Mouse (Mus musculus): ENCODE measurements around the gene Slc9a5. TPM values are rescaled to one million over a fixed set of nuclear protein-coding genes. Genes with fewer than 3 reads are reported as not detected.

Gene Slc9a5
- polyA plus RNA-seq, 1 experiment from 2014 or later: 6.4 TPM

DNA sequence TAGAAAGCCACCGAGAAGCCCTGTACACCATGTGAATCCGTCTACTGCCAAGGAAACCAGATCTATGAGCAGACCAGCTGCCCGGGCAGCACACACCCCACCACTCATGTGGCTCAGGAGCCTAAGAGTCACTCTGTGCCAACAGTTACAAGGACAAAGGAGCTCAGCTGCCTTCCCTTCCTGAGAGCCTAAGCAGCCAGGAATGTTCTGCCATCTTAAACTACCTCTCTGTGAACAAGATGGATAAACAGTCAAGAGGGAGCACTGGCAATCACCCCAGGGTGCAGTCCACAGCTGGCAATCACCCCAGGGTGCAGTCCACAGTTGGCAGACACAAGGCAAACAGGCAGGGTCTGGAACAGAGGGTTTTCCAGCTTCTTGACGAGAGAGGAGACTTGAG, 30.7 kb upstream of the Slc9a5 start:
- H3K4me2 ChIP-seq (ENCODE audit: low read depth, severe bottlenecking): no peak overlapping the region
- H3K9me3 ChIP-seq (ENCODE audit: control insufficient read depth, low read length): no peaks in the 10 kb centered on the region
- H3K27ac ChIP-seq (replicated peaks; ENCODE audit: low read depth, low read length): no peak overlapping the region
- no peak overlapping the region for H3K4me3 ChIP-seq (ENCODE audit: low read depth, low read length)
- H3K36me3 ChIP-seq (ENCODE audit: control insufficient read depth, insufficient read depth, low read length): peaks cover 4% of the 10 kb centered on the region; the same call in 1 of the 2 replicates
- H3K4me1 ChIP-seq (ENCODE audit: control insufficient read depth, insufficient read depth, low read length): no peaks in the 10 kb centered on the region
- no peak for ATAC-seq (ENCODE audit: insufficient number of reproducible peaks, low FRiP score, low TSS enrichment, low read depth)
- no peaks in the 10 kb centered on the region for H3K27me3 ChIP-seq (ENCODE audit: control insufficient read depth, insufficient read depth, low read length)
- no peak for DNase-seq (ENCODE audit: low spot score)
- H3K9ac ChIP-seq (ENCODE audit: low read length): no peak overlapping the region
- 86% methylated on average over 4 of the region's 4 CpGs for WGBS

DNA sequence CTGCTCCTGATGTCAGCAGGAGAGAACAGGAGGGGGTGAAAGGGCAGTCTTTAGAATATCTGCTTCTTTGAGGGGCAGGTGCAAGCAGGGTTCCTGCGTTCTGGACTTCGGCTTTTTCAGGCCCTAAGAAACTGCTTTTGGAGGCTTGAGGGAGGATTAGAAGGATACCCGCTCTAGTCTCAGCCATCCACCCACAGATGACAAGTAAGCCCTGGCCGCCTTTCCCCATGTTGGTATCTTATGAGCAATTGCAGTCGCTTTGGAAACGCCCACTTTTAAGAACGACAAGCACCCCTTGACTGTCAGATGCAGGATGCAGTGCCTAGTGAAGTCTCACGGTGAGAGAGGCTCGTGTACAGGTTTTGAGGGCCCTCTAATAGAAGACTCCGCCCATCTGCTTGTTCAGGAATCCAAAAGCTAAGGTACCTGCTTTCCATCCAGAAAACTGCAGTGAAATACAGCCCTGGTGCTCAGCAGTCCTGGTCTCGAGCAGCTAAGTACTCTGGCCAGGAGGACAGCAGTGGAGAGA, 29.9 kb upstream of the Slc9a5 start:
- H3K4me2 ChIP-seq (ENCODE audit: low read depth, severe bottlenecking): no peak overlapping the region
- H3K9ac ChIP-seq (ENCODE audit: low read length): no peak overlapping the region
- no peaks in the 10 kb centered on the region for H3K4me1 ChIP-seq (ENCODE audit: control insufficient read depth, insufficient read depth, low read length)
- H3K9me3 ChIP-seq (ENCODE audit: control insufficient read depth, low read length): no peaks in the 10 kb centered on the region
- peaks cover 3% of the 10 kb centered on the region; the same call in 1 of the 2 replicates for H3K36me3 ChIP-seq (ENCODE audit: control insufficient read depth, insufficient read depth, low read length)
- DNase-seq (ENCODE audit: low spot score) (no peak), ATAC-seq (ENCODE audit: insufficient number of reproducible peaks, low FRiP score, low TSS enrichment, low read depth) (no peak)
- no peak overlapping the region for H3K4me3 ChIP-seq (ENCODE audit: low read depth, low read length)
- H3K27me3 ChIP-seq (ENCODE audit: control insufficient read depth, insufficient read depth, low read length): no peaks in the 10 kb centered on the region
- 82% methylated on average over 11 of the region's 11 CpGs for WGBS
- H3K27ac ChIP-seq (replicated peaks; ENCODE audit: low read depth, low read length): no peak overlapping the region

DNA sequence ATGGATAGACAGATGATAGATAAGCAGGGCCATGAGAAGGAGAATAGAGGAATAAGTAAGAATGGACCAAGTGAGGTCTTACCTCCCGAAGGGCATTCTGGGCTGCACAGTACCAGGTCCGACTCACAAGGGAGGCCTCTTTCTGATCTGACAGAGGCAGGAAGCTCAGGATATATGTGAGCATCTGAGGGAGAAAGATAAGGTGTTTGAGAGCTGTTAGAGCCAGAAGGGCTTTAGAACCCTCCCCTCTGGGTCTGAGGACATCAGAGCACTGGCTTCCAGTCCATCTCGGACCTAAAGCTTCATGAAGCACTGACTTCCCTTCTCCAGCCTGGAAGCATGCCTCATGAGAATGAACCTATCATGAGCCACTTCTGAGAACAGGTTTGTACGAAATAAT, 25.5 kb upstream of the Slc9a5 start:
- no peaks in the 10 kb centered on the region for H3K27me3 ChIP-seq (ENCODE audit: control insufficient read depth, insufficient read depth, low read length)
- ATAC-seq (ENCODE audit: insufficient number of reproducible peaks, low FRiP score, low TSS enrichment, low read depth) (no peak), DNase-seq (ENCODE audit: low spot score) (no peak)
- WGBS: 81% methylated on average over 4 of the region's 4 CpGs
- no peak overlapping the region for H3K4me3 ChIP-seq (ENCODE audit: low read depth, low read length)
- H3K4me2 ChIP-seq (ENCODE audit: low read depth, severe bottlenecking): no peak overlapping the region
- H3K4me1 ChIP-seq (ENCODE audit: control insufficient read depth, insufficient read depth, low read length): peaks cover 14% of the 10 kb centered on the region; the same call in 1 of the 2 replicates
- no peak overlapping the region for H3K9ac ChIP-seq (ENCODE audit: low read length)
- H3K36me3 ChIP-seq (ENCODE audit: control insufficient read depth, insufficient read depth, low read length): peaks cover 2% of the 10 kb centered on the region
- no peaks in the 10 kb centered on the region for H3K9me3 ChIP-seq (ENCODE audit: control insufficient read depth, low read length)
- no peak overlapping the region for H3K27ac ChIP-seq (replicated peaks; ENCODE audit: low read depth, low read length)

GRCm38 (mm10) chr8:105325641-105326093, 23.0 kb upstream of the Slc9a5 start:
- no peaks in the 10 kb centered on the region for H3K9me3 ChIP-seq (ENCODE audit: control insufficient read depth, low read length)
- peak overlapping the region; percentile 82 for H3K4me3 ChIP-seq (ENCODE audit: low read depth, low read length)
- H3K4me1 ChIP-seq (ENCODE audit: control insufficient read depth, insufficient read depth, low read length): peaks cover 14% of the 10 kb centered on the region; the same call in 1 of the 2 replicates
- 0 out of 2 replicates have a peak overlapping the region, but pooled peaks have one; percentile 21 for H3K27ac ChIP-seq (replicated peaks; ENCODE audit: low read depth, low read length)
- peak overlapping the region; percentile 88 for H3K4me2 ChIP-seq (ENCODE audit: low read depth, severe bottlenecking)
- WGBS: 1% methylated on average over 12 of the region's 12 CpGs
- DNase-seq (ENCODE audit: low spot score): no peak
- peak; percentile 27 for ATAC-seq (ENCODE audit: insufficient number of reproducible peaks, low FRiP score, low TSS enrichment, low read depth)
- no peaks in the 10 kb centered on the region for H3K27me3 ChIP-seq (ENCODE audit: control insufficient read depth, insufficient read depth, low read length)
- H3K9ac ChIP-seq (ENCODE audit: low read length): peak overlapping the region; percentile 70
- H3K36me3 ChIP-seq (ENCODE audit: control insufficient read depth, insufficient read depth, low read length): peaks cover 21% of the 10 kb centered on the region

- Histone ChIP-seq H3K27ac (replicated peaks; ENCODE audit: low read depth, low read length) (peak within 1 kb of the TSS; percentile 56; the same call in 1 of the 2 replicates), H3K4me1 (ENCODE audit: control insufficient read depth, insufficient read depth, low read length) (peaks cover 14% of the 10 kb centered on the region; the same call in 1 of the 2 replicates), H3K9ac (ENCODE audit: low read length) (peak within 1 kb of the TSS; percentile 70), H3K9me3 (ENCODE audit: control insufficient read depth, low read length) (no peaks in the 10 kb centered on the region), H3K36me3 (ENCODE audit: control insufficient read depth, insufficient read depth, low read length) (peaks cover 23% of the 10 kb centered on the region), H3K4me2 (ENCODE audit: low read depth, severe bottlenecking) (peak within 1 kb of the TSS; percentile 88), H3K4me3 (ENCODE audit: low read depth, low read length) (peak within 1 kb of the TSS; percentile 82), H3K27me3 (ENCODE audit: control insufficient read depth, insufficient read depth, low read length) (no peaks in the 10 kb centered on the region)
- WGBS: under 1% methylated on average over 36 of the region's 36 CpGs
- DNase-seq (ENCODE audit: low spot score): peak; percentile 98
- peak; percentile 93 for ATAC-seq (ENCODE audit: insufficient number of reproducible peaks, low FRiP score, low TSS enrichment, low read depth)
Measured at GRCm38 (mm10) chr8:105326141-105326672, 22.4 kb upstream of the Slc9a5 start, which contains the start of the genes Lrrc29 and Tmem208. Gene Lrrc29, minus strand, starts transcription at chr8:105326278. Gene Tmem208, plus strand, starts transcription at chr8:105326354.

GRCm38 (mm10) chr8:105326968-105327367, 21.7 kb upstream of the Slc9a5 start:
- no peaks in the 10 kb centered on the region for H3K9me3 ChIP-seq (ENCODE audit: control insufficient read depth, low read length)
- H3K27me3 ChIP-seq (ENCODE audit: control insufficient read depth, insufficient read depth, low read length): no peaks in the 10 kb centered on the region
- DNase-seq (ENCODE audit: low spot score) (no peak), ATAC-seq (ENCODE audit: insufficient number of reproducible peaks, low FRiP score, low TSS enrichment, low read depth) (no peak)
- peak overlapping the region; percentile 88 for H3K4me2 ChIP-seq (ENCODE audit: low read depth, severe bottlenecking)
- H3K36me3 ChIP-seq (ENCODE audit: control insufficient read depth, insufficient read depth, low read length): peaks cover 23% of the 10 kb centered on the region
- 44% methylated on average over 6 of the region's 6 CpGs for WGBS
- peak overlapping the region; percentile 67 for H3K9ac ChIP-seq (ENCODE audit: low read length)
- H3K27ac ChIP-seq (replicated peaks; ENCODE audit: low read depth, low read length): no peak overlapping the region
- peak overlapping the region; percentile 82 for H3K4me3 ChIP-seq (ENCODE audit: low read depth, low read length)
- H3K4me1 ChIP-seq (ENCODE audit: control insufficient read depth, insufficient read depth, low read length): peaks cover 14% of the 10 kb centered on the region; the same call in 1 of the 2 replicates

DNA sequence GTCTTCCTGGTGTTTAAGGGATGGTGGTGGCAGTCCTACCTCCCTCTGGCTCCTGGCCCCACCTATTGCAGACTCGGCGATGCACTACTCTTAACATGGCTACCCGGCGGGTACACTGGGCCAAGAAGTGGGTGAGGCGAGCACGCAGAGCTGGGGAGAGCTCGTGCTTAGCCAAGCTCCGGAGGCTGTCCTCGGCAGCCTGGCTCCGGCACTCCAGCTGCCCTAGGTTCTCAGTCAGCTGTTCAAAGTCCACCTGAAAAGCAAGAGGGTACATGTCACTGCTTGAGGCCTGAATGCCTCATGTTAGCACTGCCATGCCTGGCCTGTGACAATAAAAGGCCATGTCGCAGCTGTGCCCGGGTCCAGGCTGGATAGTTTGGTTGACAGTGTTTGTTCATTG, 18.3 kb upstream of the Slc9a5 start:
- ATAC-seq (ENCODE audit: insufficient number of reproducible peaks, low FRiP score, low TSS enrichment, low read depth): no peak
- no peak overlapping the region for H3K9ac ChIP-seq (ENCODE audit: low read length)
- no peaks in the 10 kb centered on the region for H3K9me3 ChIP-seq (ENCODE audit: control insufficient read depth, low read length)
- no peak overlapping the region for H3K4me2 ChIP-seq (ENCODE audit: low read depth, severe bottlenecking)
- H3K27me3 ChIP-seq (ENCODE audit: control insufficient read depth, insufficient read depth, low read length): no peaks in the 10 kb centered on the region
- peaks cover 29% of the 10 kb centered on the region for H3K36me3 ChIP-seq (ENCODE audit: control insufficient read depth, insufficient read depth, low read length)
- no peak overlapping the region for H3K27ac ChIP-seq (replicated peaks; ENCODE audit: low read depth, low read length)
- peaks cover 10% of the 10 kb centered on the region; the same call in 1 of the 2 replicates for H3K4me1 ChIP-seq (ENCODE audit: control insufficient read depth, insufficient read depth, low read length)
- no peak for DNase-seq (ENCODE audit: low spot score)
- no peak overlapping the region for H3K4me3 ChIP-seq (ENCODE audit: low read depth, low read length)
- WGBS: 94% methylated on average over 12 of the region's 12 CpGs

- no peak for DNase-seq (ENCODE audit: low spot score)
- H3K9me3 ChIP-seq (ENCODE audit: control insufficient read depth, low read length): no peaks in the 10 kb centered on the region
- WGBS: 92% methylated on average over 22 of the region's 22 CpGs
- no peak overlapping the region for H3K4me3 ChIP-seq (ENCODE audit: low read depth, low read length)
- peaks cover 32% of the 10 kb centered on the region for H3K36me3 ChIP-seq (ENCODE audit: control insufficient read depth, insufficient read depth, low read length)
- no peak for ATAC-seq (ENCODE audit: insufficient number of reproducible peaks, low FRiP score, low TSS enrichment, low read depth)
- H3K4me2 ChIP-seq (ENCODE audit: low read depth, severe bottlenecking): no peak overlapping the region
- H3K4me1 ChIP-seq (ENCODE audit: control insufficient read depth, insufficient read depth, low read length): peaks cover 7% of the 10 kb centered on the region; the same call in 1 of the 2 replicates
- no peak overlapping the region for H3K9ac ChIP-seq (ENCODE audit: low read length)
- H3K27me3 ChIP-seq (ENCODE audit: control insufficient read depth, insufficient read depth, low read length): no peaks in the 10 kb centered on the region
- H3K27ac ChIP-seq (replicated peaks; ENCODE audit: low read depth, low read length): no peak overlapping the region
Measured at GRCm38 (mm10) chr8:105331469-105331868, 17.2 kb upstream of the Slc9a5 start.
